Mouse (Mus musculus) midbrain, embryonic 13.5 days (tissue): ENCODE measurements around the gene Nynrin. TPM values are rescaled to one million over a fixed set of nuclear protein-coding genes. Genes with fewer than 3 reads are reported as not detected.

Source experiments
- ATAC-seq: fragments of 200-750 bp; cut with Nextera tagmentation; 2 replicates; pipeline ENCODE4 v1.8.0; 2017; ENCODE audit warnings: mild to moderate bottlenecking, moderate TSS enrichment, moderate library complexity
- H3K27ac ChIP-seq: fragments of 300-500 bp; sonication (generic); 2 replicates; pipeline ENCODE4 v1.5.1; 2015; ENCODE audit warnings: inconsistent platforms, mild to moderate bottlenecking, moderate library complexity
- H3K27me3 ChIP-seq: fragments of 300-500 bp; sonication (generic); 2 replicates; pipeline ENCODE4 v1.6.1; 2015; ENCODE audit warnings: mild to moderate bottlenecking, inconsistent platforms
- H3K36me3 ChIP-seq: fragments of 300-500 bp; sonication (generic); 2 replicates; pipeline ENCODE4 v1.6.1; 2015; ENCODE audit warnings: mild to moderate bottlenecking, inconsistent platforms
- H3K4me1 ChIP-seq: fragments of 300-500 bp; sonication (generic); replicated peaks from 2 replicates; pipeline ENCODE4 v1.6.1; 2015; ENCODE audit warnings: inconsistent platforms
- H3K4me2 ChIP-seq: fragments of 300-500 bp; sonication (generic); replicated peaks from 2 replicates; pipeline ENCODE4 v1.6.1; 2015; ENCODE audit warnings: moderate library complexity, mild to moderate bottlenecking, inconsistent platforms
- H3K4me3 ChIP-seq: fragments of 300-500 bp; sonication (generic); replicated peaks from 2 replicates; pipeline ENCODE4 v1.5.1; 2015; ENCODE audit warnings: mild to moderate bottlenecking, inconsistent platforms
- H3K9ac ChIP-seq: fragments of 300-500 bp; sonication (generic); replicated peaks from 2 replicates; pipeline ENCODE4 v1.6.1; 2015; ENCODE audit warnings: mild to moderate bottlenecking, inconsistent platforms
- H3K9me3 ChIP-seq: fragments of 300-500 bp; sonication (generic); 2 replicates; pipeline ENCODE4 v1.6.1; 2016; ENCODE audit warnings: mild to moderate bottlenecking, inconsistent platforms
- WGBS: fragments of 180-500 bp; shearing (Covaris S2); methylation state at CpG from one replicate; pipeline ENCODE4 v1.1.7; 2015; 5-methylcytosine and 5-hydroxymethylcytosine counted together
- polyA plus RNA-seq: library from polyadenylated mRNA; unstranded; fragments of >200 nt; fragmentation: Nextera tagmentation; extraction: Ambion mirVana; gene quantifications from 2 replicates; pipeline ENCODE4 v1.2.1, GENCODE M21; 2015

Nynrin gene
- polyA plus RNA-seq, 1 experiment from 2014 or later, result 13.5 TPM

DNA sequence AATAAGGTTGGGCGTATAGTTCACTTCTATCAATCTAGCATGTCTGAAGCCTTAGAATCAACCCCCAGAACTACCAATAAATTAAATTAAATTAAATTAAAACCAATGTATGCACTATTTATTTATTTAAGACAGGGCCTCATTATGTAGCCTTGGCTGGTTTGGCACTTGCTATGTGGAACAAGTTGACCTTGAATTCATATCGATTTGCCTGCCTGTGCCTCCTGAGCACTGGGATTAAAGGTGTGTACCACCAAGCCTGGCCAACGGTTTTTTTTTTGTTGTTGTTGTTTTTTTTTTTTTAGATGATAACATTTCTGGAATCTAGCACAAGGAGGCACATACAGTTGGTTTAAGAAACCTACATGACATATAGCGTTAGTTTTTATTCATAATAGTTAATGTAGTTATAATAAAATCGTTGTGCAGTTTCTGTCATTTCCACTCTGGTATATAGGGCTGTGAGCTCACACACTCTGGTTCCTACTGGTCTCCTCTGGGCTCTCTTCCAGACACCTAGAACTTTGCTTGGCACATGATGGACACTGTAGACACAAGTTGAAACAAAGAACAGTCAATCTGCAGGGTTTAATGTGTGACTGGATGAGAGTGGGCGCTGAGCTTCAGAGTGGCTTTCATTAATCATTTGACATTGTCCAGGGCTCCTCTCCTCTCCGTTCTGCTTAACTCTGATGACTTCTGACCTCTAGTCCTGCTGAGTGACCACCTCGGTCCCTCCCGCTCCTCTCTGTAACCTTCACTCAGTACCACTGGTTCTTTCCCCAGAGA lies 8.1 kb upstream of the Nynrin start:
- Histone ChIP-seq H3K4me2 (no peak overlapping the region), H3K27me3 (no peaks in the 10 kb centered on the region), H3K27ac (no peak overlapping the region), H3K9ac (no peak overlapping the region), H3K36me3 (no peaks in the 10 kb centered on the region), H3K9me3 (no peaks in the 10 kb centered on the region), H3K4me1 (no peaks in the 10 kb centered on the region), H3K4me3 (no peak overlapping the region)
- no peak for ATAC-seq
- WGBS, result 83% methylated on average over 9 of the region's 9 CpGs

DNA sequence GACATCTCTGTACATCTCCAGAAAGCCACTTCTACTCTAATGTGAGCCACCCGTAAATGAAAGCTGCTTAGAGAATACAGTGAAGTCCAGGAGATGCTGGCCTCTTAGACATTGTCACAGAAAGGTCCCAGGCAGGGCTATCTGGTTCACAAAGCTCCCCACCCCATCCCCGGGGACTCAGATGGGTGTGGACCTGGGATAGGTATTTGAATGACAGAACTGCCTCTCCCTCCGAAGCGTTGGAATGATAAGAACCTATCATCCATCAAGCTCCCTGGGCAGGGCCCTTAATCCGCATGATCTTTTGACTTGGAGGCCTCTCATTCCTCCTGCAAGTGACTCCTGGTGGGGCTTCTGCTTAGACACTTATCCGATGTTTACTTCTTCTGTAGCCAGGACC lies 2.9 kb upstream of the Nynrin start:
- Histone ChIP-seq H3K9ac (no peak overlapping the region), H3K36me3 (no peaks in the 10 kb centered on the region), H3K4me1 (peaks cover 29% of the 10 kb centered on the region), H3K9me3 (no peaks in the 10 kb centered on the region), H3K4me3 (no peak overlapping the region), H3K27me3 (no peaks in the 10 kb centered on the region), H3K4me2 (no peak overlapping the region), H3K27ac (no peak overlapping the region)
- 69% methylated on average over 6 of the region's 6 CpGs for WGBS
- ATAC-seq, result no peak

DNA sequence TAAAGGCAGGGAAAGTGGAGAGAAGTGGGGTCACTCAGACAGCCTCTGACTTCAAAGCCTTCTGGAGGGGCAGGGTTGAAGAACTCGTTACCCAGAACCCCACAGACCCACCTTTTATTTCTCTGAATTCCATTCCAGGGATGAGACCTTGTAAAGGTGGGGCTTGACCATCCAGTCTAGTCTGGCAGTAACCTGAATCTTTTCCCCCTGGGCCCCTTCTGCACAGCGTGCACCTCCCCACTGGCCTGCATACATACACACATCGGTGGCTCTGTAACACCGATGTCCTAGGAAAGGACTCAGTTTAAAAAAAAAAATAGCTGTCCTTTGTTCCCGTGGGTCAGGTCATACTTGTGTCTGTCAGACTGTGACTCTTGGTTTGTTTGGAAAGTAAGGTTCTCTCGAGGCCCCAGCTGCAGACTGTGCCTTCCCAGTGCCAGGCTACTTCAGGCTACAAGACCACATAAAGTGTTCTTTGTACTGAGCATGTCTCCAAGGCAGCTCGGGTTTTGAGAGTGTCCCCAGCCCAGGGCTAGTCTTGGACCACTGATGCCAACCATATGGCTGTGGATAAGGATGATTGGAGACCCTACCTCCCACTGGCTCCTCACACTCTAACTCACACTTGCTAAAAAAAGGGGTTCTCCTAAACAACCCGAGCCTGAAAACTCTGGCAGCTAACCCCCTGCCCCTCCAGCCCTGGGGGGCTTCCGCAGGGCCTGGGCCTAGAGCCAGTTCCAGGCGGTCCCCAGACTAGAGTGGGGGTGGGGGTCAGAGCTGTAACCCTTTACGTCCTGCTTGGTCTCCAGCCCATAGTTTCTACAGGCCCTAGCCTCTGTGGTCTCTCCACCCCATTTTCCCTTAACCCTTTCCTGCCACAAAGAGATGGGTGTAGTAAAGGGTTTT lies 911 bp upstream of the Nynrin start:
- WGBS, result 3% methylated on average over 11 of the region's 11 CpGs
- no peaks in the 10 kb centered on the region for H3K27me3 ChIP-seq
- peak overlapping the region; percentile 90 for H3K27ac ChIP-seq
- no peaks in the 10 kb centered on the region for H3K36me3 ChIP-seq
- peak overlapping the region; percentile 15; the same call in 1 of the 2 replicates for H3K9ac ChIP-seq
- peak overlapping the region; percentile 85 for H3K4me2 ChIP-seq
- ATAC-seq, result peak; percentile 69
- no peaks in the 10 kb centered on the region for H3K9me3 ChIP-seq
- H3K4me1 ChIP-seq, result peaks cover 48% of the 10 kb centered on the region
- H3K4me3 ChIP-seq, result peak overlapping the region; percentile 74

DNA sequence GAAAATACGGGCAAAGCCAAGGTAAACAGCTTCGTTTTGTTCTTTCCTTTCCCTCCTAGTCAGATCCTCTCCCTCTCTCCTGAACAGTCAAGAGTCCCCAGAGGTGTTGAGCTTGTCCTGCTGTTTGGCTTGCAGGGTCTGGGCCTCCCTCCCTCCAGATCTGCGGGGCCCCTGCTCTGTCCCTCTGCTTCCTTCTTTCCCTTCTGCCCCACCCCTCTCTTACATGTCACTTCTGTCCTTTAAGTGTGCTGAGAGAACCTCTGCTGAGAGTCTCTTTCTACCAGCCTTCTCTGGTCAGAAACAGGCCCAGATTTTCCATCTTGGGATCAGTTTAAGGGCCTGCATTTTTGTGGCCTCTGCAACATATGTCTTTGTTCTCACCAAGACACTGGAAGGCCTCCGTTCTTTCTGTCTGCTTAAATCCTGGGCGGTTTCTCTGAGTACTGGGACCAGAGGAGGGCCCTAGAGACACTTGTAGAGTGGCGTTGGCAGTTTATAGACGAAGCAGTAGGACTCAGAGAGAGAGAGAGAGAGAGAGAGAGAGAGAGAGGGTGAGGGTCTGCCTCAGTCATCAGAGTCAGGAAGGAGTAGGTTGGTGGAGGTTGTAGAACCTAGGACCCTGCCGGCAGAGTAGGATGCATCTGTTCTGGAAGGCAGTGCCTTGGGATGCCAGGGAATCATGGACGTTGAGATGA lies 743 bp downstream of the Nynrin start:
- WGBS, result 0% methylated on average over 9 of the region's 9 CpGs
- Histone ChIP-seq H3K4me3 (peak overlapping the region; percentile 74), H3K4me2 (peak overlapping the region; percentile 85), H3K36me3 (no peaks in the 10 kb centered on the region), H3K27ac (peak overlapping the region; percentile 90), H3K9me3 (no peaks in the 10 kb centered on the region), H3K4me1 (peaks cover 62% of the 10 kb centered on the region), H3K27me3 (no peaks in the 10 kb centered on the region), H3K9ac (peak overlapping the region; percentile 89)
- ATAC-seq, result peak; percentile 38

DNA sequence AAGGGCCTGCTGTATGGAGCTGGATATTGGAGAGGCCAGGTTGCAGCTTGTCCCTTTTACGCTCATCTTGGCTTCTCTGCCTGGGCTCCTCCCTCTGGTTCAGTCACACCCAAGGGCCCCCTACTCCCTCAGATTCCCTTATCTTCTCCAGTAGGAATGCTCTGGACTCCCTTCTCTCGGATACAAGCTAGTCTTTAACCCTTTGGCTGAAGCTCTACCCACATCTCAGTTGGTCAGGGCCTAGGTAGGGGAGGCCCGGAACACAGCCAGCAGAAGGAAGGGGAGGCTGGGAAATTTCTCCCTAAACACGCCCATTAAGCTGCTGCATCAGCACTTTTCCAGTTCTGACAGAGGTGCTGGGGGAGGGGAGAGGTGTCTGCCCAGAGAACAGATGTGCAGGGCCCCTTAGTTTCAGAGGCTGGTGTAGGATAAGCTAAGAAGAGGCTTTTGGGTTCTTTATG lies 1.3 kb downstream of the Nynrin start:
- Histone ChIP-seq H3K9me3 (no peaks in the 10 kb centered on the region), H3K27ac (peak overlapping the region; percentile 90), H3K9ac (peak overlapping the region; percentile 89), H3K36me3 (no peaks in the 10 kb centered on the region), H3K4me2 (peak overlapping the region; percentile 85), H3K4me3 (peak overlapping the region; percentile 74), H3K4me1 (peaks cover 62% of the 10 kb centered on the region), H3K27me3 (no peaks in the 10 kb centered on the region)
- WGBS, result 1% methylated on average over 4 of the region's 4 CpGs
- peak; percentile 38 for ATAC-seq

DNA sequence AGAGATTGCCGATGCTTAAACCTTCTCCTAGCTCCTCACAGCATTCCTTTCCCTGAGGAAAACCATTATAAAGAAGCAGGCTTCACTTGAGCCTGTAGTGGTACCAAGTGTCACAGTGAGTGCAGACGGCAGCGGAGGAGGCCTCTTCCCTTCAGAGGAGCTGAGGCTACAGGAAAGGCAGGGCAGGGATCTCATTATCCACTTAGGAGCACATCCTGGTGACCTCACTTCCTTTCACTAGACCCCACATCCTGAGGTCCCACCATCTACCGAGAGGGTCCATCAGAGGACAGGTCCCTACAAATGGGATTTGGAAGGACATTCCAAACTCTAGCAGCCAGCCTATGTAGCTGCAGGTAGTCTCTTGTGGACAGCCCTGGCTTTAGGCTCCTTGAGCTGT lies 3.8 kb downstream of the Nynrin start:
- WGBS, result 79% methylated on average over 4 of the region's 4 CpGs

DNA sequence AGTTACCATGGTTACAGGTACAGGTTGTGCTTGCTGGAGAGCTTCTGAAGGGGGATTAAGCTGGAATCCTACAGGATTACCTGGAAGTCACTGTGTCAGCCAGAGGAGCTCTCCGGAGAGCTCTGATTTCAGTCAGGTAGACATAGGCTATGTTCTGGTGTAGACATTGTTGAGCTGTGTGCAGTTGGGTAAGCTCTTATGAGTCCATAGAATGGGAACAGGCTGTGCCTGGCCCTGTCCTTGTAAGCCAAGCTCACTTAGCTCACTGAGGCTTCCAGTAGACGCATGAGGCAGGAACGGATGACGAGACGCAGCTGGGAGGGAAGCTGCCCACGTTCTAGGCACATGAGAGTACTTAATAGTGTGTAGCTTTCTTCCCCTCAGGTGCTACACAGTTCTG lies 8.4 kb downstream of the Nynrin start:
- H3K36me3 ChIP-seq, result peaks cover 42% of the 10 kb centered on the region
- H3K27me3 ChIP-seq, result no peaks in the 10 kb centered on the region
- WGBS, result 72% methylated on average over 6 of the region's 6 CpGs
- no peak overlapping the region; the same call in 1 of the 2 replicates for H3K27ac ChIP-seq
- no peak overlapping the region for H3K4me2 ChIP-seq
- H3K9me3 ChIP-seq, result no peaks in the 10 kb centered on the region
- peaks cover 43% of the 10 kb centered on the region for H3K4me1 ChIP-seq
- H3K4me3 ChIP-seq, result no peak overlapping the region
- ATAC-seq, result no peak; the same call in 1 of the 2 replicates
- H3K9ac ChIP-seq, result no peak overlapping the region

More for the DNA sequence above, 3.8 kb downstream of the Nynrin start:
- ATAC-seq, result no peak
- Histone ChIP-seq H3K4me3 (0 out of 2 replicates have a peak overlapping the region, but pooled peaks have one; percentile 2), H3K27ac (no peak overlapping the region; the same call in 1 of the 2 replicates), H3K4me1 (peaks cover 75% of the 10 kb centered on the region), H3K36me3 (0 out of 2 replicates have a peak, but pooled peaks cover 3% of the 10 kb centered on the region), H3K9me3 (no peaks in the 10 kb centered on the region), H3K9ac (peak overlapping the region; percentile 28; the same call in 1 of the 2 replicates), H3K4me2 (peak overlapping the region; percentile 23), H3K27me3 (no peaks in the 10 kb centered on the region)

DNA sequence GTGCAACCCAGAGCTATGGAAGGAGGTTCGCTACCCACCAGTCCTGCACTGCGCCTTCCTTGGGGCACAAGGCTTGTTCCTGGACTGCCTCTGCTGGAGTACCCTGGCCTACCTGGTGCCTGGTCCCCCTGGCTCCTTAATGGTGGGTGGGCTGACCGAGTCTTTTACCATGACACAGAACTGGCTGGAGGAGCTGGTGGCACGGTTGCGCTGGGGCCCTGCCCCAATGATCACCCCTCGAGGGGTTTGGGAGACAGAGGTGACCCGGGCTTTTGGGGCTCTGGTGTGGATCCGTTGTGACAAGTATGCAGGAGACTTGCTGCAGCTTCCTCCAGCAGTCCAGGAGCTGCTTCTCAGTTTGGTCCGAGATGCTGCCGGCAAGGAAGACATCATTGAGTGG lies 9.2 kb downstream of the Nynrin start:
- Histone ChIP-seq H3K27me3 (no peaks in the 10 kb centered on the region), H3K4me1 (peaks cover 40% of the 10 kb centered on the region), H3K4me2 (no peak overlapping the region), H3K9ac (0 out of 2 replicates have a peak overlapping the region, but pooled peaks have one; percentile 11), H3K36me3 (peaks cover 45% of the 10 kb centered on the region), H3K27ac (no peak overlapping the region), H3K4me3 (no peak overlapping the region), H3K9me3 (no peaks in the 10 kb centered on the region)
- 95% methylated on average over 10 of the region's 10 CpGs for WGBS
- no peak for ATAC-seq

DNA sequence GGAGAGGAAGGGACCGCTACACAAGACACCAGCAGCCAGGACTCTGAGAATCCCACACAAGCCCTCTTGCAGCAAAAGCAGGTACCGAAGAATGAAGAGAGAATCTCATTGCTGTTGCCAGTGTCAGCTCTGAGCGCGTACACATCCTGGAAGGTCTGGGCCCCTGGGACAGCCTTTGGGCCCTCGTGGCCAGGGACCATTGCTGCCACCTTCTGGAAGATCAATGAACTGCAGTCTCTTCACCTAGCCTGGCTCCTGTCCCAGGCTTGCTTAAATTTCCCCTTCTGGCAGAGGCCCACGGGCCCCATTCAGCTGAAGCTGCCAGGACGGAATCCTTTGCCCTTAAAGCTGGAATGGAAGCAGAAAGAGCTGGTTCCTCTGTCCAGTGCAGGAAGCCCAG lies 10.0 kb downstream of the Nynrin start:
- peak; percentile 31; the same call in 1 of the 2 replicates for ATAC-seq
- peaks cover 32% of the 10 kb centered on the region for H3K4me1 ChIP-seq
- no peaks in the 10 kb centered on the region for H3K27me3 ChIP-seq
- H3K4me2 ChIP-seq, result no peak overlapping the region
- H3K36me3 ChIP-seq, result peaks cover 53% of the 10 kb centered on the region
- WGBS, result 30% methylated on average over 7 of the region's 7 CpGs
- H3K4me3 ChIP-seq, result no peak overlapping the region
- no peaks in the 10 kb centered on the region for H3K9me3 ChIP-seq
- H3K27ac ChIP-seq, result no peak overlapping the region
- no peak overlapping the region for H3K9ac ChIP-seq

DNA sequence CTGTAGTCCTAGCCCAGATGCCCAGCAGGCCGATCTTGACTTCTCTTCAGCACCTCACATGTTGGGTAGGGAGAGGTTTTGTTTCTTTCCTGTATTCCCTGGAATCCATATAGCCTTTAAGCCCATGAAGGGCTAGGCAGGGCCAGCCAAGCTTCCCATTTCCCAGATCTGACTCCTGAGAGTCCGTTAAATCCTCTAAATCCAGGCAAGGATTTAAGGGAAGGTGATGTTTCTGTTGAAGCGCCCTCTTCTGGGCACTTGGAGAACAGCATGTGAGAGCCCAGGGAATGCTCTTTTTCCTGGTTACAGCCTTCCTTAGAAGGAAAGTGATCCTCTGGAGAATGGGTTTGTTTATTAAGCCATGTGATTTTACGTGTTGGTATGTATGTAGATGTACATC lies 13.2 kb downstream of the Nynrin start:
- ATAC-seq, result no peak
- H3K36me3 ChIP-seq, result peaks cover 85% of the 10 kb centered on the region
- no peak overlapping the region for H3K27ac ChIP-seq
- no peaks in the 10 kb centered on the region for H3K9me3 ChIP-seq
- WGBS, result 37% methylated on average over 4 of the region's 4 CpGs
- no peak overlapping the region for H3K4me2 ChIP-seq
- H3K27me3 ChIP-seq, result no peaks in the 10 kb centered on the region
- peaks cover 17% of the 10 kb centered on the region for H3K4me1 ChIP-seq
- H3K4me3 ChIP-seq, result no peak overlapping the region
- H3K9ac ChIP-seq, result no peak overlapping the region

DNA sequence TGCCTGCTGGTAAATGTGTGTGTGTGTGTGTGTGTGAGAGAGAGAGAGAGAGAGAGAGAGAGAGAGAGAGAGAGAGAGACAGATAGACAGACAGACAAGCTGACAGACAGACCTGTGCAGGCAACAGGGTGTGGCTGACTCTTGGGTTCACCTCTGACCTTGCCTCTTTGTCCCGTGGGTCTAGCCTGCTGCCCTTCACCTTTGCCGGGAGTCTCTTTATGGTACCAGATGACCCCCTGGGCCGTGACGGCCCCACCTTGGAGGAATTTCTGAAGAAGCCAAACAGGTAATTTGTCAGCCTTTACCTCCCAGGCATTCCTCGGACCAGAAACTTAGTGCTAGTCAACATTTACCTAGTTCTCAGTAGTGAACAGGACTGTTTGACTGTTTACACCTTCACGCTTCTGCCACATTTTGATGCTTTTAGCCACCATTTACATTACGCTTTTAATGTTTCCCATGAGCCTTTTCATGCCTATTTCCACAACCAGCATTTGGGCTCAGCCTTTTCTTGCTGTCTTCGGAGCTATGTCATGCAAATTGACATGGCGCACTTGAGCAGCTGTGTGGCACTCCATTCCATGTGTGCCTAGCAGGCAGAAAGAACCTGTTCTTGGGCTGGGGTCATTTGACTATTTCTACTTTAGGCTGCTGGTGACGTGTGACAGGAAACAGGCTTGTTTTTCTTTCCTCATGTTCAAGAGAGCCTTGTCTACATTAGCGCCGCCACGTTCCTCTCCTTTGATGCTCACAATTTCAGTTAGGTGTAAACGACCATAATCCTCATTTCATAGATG lies 14.6 kb downstream of the Nynrin start:
- 85% methylated on average over 14 of the region's 14 CpGs for WGBS
- H3K27ac ChIP-seq, result no peak overlapping the region
- H3K36me3 ChIP-seq, result peaks cover 92% of the 10 kb centered on the region
- no peaks in the 10 kb centered on the region for H3K9me3 ChIP-seq
- H3K27me3 ChIP-seq, result no peaks in the 10 kb centered on the region
- no peak overlapping the region for H3K9ac ChIP-seq
- no peak overlapping the region for H3K4me3 ChIP-seq
- peaks cover 13% of the 10 kb centered on the region for H3K4me1 ChIP-seq
- no peak overlapping the region for H3K4me2 ChIP-seq
- ATAC-seq, result no peak
